ENCODE assay signal across 13 mouse cellular contexts in the genomic region with DNA sequence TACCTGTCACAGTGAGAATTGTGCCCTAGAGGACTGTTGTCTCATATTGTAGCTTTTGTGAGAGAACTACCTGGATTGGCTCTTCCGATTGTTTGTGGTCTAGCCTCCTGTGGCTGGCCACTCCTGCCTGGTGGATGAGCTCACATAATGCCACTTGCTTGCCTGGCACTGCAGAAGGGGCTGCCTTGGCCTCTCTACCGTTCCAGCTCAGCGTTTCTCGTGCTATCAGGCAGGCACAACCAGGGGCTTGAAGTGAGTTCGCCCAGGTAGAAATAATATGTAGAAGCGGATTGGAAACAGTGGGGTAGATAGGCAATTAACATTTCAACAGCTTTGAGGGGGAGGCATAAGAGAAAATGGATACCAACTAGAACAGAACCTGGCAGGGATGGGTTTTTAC. TPM values are rescaled to one million over a fixed set of nuclear protein-coding genes. Genes with fewer than 3 reads are reported as not detected.
DNase-seq lines count a peak whose midpoint lies in the region; ATAC-seq and TF ChIP-seq lines count a peak whose summit lies in the region.
"Had no signal": no experiment of that assay in that cellular context is flagged by ENCODE, and none has a peak within 500 bp of the region (broad histone marks: within the 10 kb centered on the region; RNA-seq: fewer than 3 reads in every experiment).

No protein-coding gene starts in this region.

- H3K27me3 ChIP-seq in hindbrain, postnatal 0 days (ENCODE audit: insufficient read depth, low read length) = no peaks in the 10 kb centered on the region
- H3K27me3 ChIP-seq in hindbrain, embryonic 14.5 days (ENCODE audit: control insufficient read depth, insufficient read depth, low read length) = peaks cover 4% of the 10 kb centered on the region; the same call in 1 of the 2 replicates
- H3K27me3 ChIP-seq in G1E (ENCODE audit: insufficient read depth, low read length) = no peaks in the 10 kb centered on the region
- H3K27me3 ChIP-seq in liver, embryonic 12.5 days (replicated peaks) = no peaks in the 10 kb centered on the region
- H3K27me3 ChIP-seq: embryonic facial prominence, embryonic 15.5 days; forebrain, embryonic 15.5 days had no signal

- intact Hi-C loops in gastrocnemius, adult 2 months (cut with DNase I) = no loop called here

- no peak overlapping the region for H3K9ac ChIP-seq in hindbrain, postnatal 0 days (replicated peaks; ENCODE audit: low read length)
- no peak overlapping the region for H3K9ac ChIP-seq in hindbrain, embryonic 14.5 days
- peak overlapping the region; percentile 97 for H3K9ac ChIP-seq in liver, embryonic 12.5 days
- H3K9ac ChIP-seq: embryonic facial prominence, embryonic 15.5 days had no signal

- no peaks in the 10 kb centered on the region for H3K9me3 ChIP-seq in hindbrain, postnatal 0 days (ENCODE audit: low read length)
- H3K9me3 ChIP-seq in hindbrain, embryonic 14.5 days (ENCODE audit: control insufficient read depth, low read length) = no peaks in the 10 kb centered on the region
- H3K9me3 ChIP-seq in G1E (replicated peaks) = peaks cover 3% of the 10 kb centered on the region; the same call in 1 of the 2 replicates
- H3K9me3 ChIP-seq in liver, embryonic 12.5 days (replicated peaks) = no peaks in the 10 kb centered on the region
- H3K9me3 ChIP-seq: embryonic facial prominence, embryonic 15.5 days; forebrain, embryonic 15.5 days had no signal

- H3K4me3 ChIP-seq in gastrocnemius, adult 2 months = peak overlapping the region; percentile 89
- H3K4me3 ChIP-seq in hindbrain, postnatal 0 days (ENCODE audit: low read length) = no peak overlapping the region
- no peak overlapping the region for H3K4me3 ChIP-seq in hindbrain, embryonic 14.5 days (replicated peaks; ENCODE audit: low read length)
- peak overlapping the region; percentile 91 for H3K4me3 ChIP-seq in G1E (ENCODE audit: low read depth, low read length)
- peak overlapping the region; percentile 77 for H3K4me3 ChIP-seq in liver, embryonic 12.5 days

- 62% methylated on average over 6 of the region's 6 CpGs for WGBS in hindbrain, postnatal 0 days
- WGBS in hindbrain, embryonic 14.5 days = 64% methylated on average over 6 of the region's 6 CpGs
- 47% methylated on average over 6 of the region's 6 CpGs for WGBS in liver, embryonic 12.5 days (ENCODE audit: insufficient replicate concordance)

- H3K36me3 ChIP-seq in hindbrain, postnatal 0 days (ENCODE audit: insufficient read depth, low read length) = no peaks in the 10 kb centered on the region
- H3K36me3 ChIP-seq in hindbrain, embryonic 14.5 days (replicated peaks; ENCODE audit: control insufficient read depth, insufficient read depth) = no peaks in the 10 kb centered on the region
- peaks cover 32% of the 10 kb centered on the region for H3K36me3 ChIP-seq in G1E (replicated peaks)
- peaks cover 29% of the 10 kb centered on the region for H3K36me3 ChIP-seq in liver, embryonic 12.5 days
- H3K36me3 ChIP-seq: embryonic facial prominence, embryonic 15.5 days; forebrain, embryonic 15.5 days had no signal

- H3K27ac ChIP-seq in gastrocnemius, adult 2 months = peak overlapping the region; percentile 97
- no peak overlapping the region for H3K27ac ChIP-seq in hindbrain, postnatal 0 days
- no peak overlapping the region for H3K27ac ChIP-seq in hindbrain, embryonic 14.5 days
- H3K27ac ChIP-seq in liver, embryonic 12.5 days = peak overlapping the region; percentile 95
- H3K27ac ChIP-seq: embryonic facial prominence, embryonic 15.5 days had no signal

- TF ChIP-seq CTCF in gastrocnemius, adult 2 months (IDR thresholded peaks at IDR 0.05) = no peak
- no peak for TF ChIP-seq CTCF in hindbrain, postnatal 0 days (IDR thresholded peaks at IDR 0.05; ENCODE audit: low read depth)
- no peak for TF ChIP-seq CTCF in G1E (IDR thresholded peaks at IDR 0.05; ENCODE audit: low read depth, low read length)

- no peak for ATAC-seq in hindbrain, postnatal 0 days
- ATAC-seq in hindbrain, embryonic 14.5 days (ENCODE audit: low FRiP score) = no peak
- no peak for ATAC-seq in G1E (ENCODE audit: extremely low read depth, insufficient number of reproducible peaks, low FRiP score, poor library complexity, severe bottlenecking)
- ATAC-seq in liver, embryonic 12.5 days = no peak

- H3K4me1 ChIP-seq in hindbrain, postnatal 0 days (ENCODE audit: insufficient read depth, low read length) = no peaks in the 10 kb centered on the region
- H3K4me1 ChIP-seq in hindbrain, embryonic 14.5 days (replicated peaks; ENCODE audit: control insufficient read depth, insufficient read depth, low read length) = peaks cover 8% of the 10 kb centered on the region; the same call in 1 of the 2 replicates
- H3K4me1 ChIP-seq in G1E (ENCODE audit: insufficient read depth, low read depth, low read length) = peaks cover 76% of the 10 kb centered on the region
- peaks cover 77% of the 10 kb centered on the region for H3K4me1 ChIP-seq in liver, embryonic 12.5 days

- H3K4me2 ChIP-seq in hindbrain, postnatal 0 days (ENCODE audit: low read depth, low read length) = peak overlapping the region; percentile 80; the same call in 1 of the 2 replicates
- no peak overlapping the region for H3K4me2 ChIP-seq in hindbrain, embryonic 14.5 days (replicated peaks)
- H3K4me2 ChIP-seq in liver, embryonic 12.5 days = peak overlapping the region; percentile 80

- no peak for DNase-seq in gastrocnemius, adult 2 months
- DNase-seq in gastrocnemius, adult 18-20 months (ENCODE audit: low spot score) = no peak
- no peak for DNase-seq in hindbrain, postnatal 0 days (ENCODE audit: low spot score)
- no peak for DNase-seq in hindbrain, embryonic 14.5 days (ENCODE audit: low spot score)
- DNase-seq in G1E (ENCODE audit: low spot score) = no peak
- no peak for DNase-seq in ovary, postnatal 10 days (ENCODE audit: low spot score)
- no peak for DNase-seq in spleen, adult 12 weeks (ENCODE audit: low spot score)
- DNase-seq: adrenal gland, postnatal 10 days; gastrocnemius, postnatal 25 days; kidney, postnatal 4 days had no signal

RNA-seq across cellular contexts. Expression of a gene that starts 2.1 kb away (rescaled TPM):
- 100 to 1,000 TPM; 152 to 185 TPM for total RNA-seq in gastrocnemius, adult 2 months (2021)
- 100 to 1,000 TPM; 180 to 190 TPM for total RNA-seq in gastrocnemius, adult 18-20 months (2021)
- total RNA-seq in hindbrain, postnatal 0 days (2014; rRNA removed) = 21.7 and 27.9 TPM in 2 replicates
- polyA plus RNA-seq in hindbrain, postnatal 0 days (2015; fragmentation: Nextera tagmentation; extraction: Ambion mirVana) = 41.5 and 43.3 TPM in 2 replicates
- 35.5 and 39.5 TPM in 2 replicates for polyA plus RNA-seq in hindbrain, embryonic 14.5 days (2014; fragmentation: Nextera tagmentation; extraction: Ambion mirVana)
- total RNA-seq in G1E (2014; fragmentation: Nextera tagmentation) (82.4 and 85.9 TPM in 2 replicates), G1E (2017) (309 and 311 TPM in 2 replicates)
- polyA plus RNA-seq in G1E (2012) = 372 and 448 TPM in 2 replicates
- polyA plus RNA-seq in liver, embryonic 12.5 days (2016; fragmentation: Nextera tagmentation; extraction: Ambion mirVana) = 364 and 366 TPM in 2 replicates

Comparison
In these comparisons a context has a peak if more than half of its experiments do, and no peak if none do; other contexts are left out.
1. H3K27ac ChIP-seq: peak in gastrocnemius, adult 2 months (single experiment) and liver, embryonic 12.5 days (single experiment); none in hindbrain, postnatal 0 days (single experiment) and hindbrain, embryonic 14.5 days (single experiment).
2. H3K4me3 ChIP-seq: peak in gastrocnemius, adult 2 months (single experiment), G1E (single experiment) and liver, embryonic 12.5 days (single experiment); none in hindbrain, postnatal 0 days (single experiment) and hindbrain, embryonic 14.5 days (single experiment).